In genomic region chr7:28821261-28821831, GRCm38 (mm10) we compare ENCODE assay signal across 7 mouse cellular contexts. TPM values are rescaled to one million over a fixed set of nuclear protein-coding genes. Genes with fewer than 3 reads are reported as not detected.
DNase-seq lines count a peak whose midpoint lies in the region; ATAC-seq and TF ChIP-seq lines count a peak whose summit lies in the region.

No protein-coding gene starts in this region.

- H3K27ac ChIP-seq in midbrain, embryonic 10.5 days (replicated peaks) = peak overlapping the region; percentile 75; the same call in 1 of the 2 replicates
- no peak overlapping the region for H3K27ac ChIP-seq in midbrain, postnatal 0 days (ENCODE audit: low read depth, low read length)
- peak overlapping the region; percentile 4 for H3K27ac ChIP-seq in embryonic facial prominence, embryonic 14.5 days (replicated peaks; ENCODE audit: low read depth, low read length)
- H3K27ac ChIP-seq in hindbrain, postnatal 0 days = peak overlapping the region; percentile 46; the same call in 1 of the 2 replicates
- peak overlapping the region; percentile 41; the same call in 1 of the 2 replicates for H3K27ac ChIP-seq in midbrain, embryonic 15.5 days

- no peak for ATAC-seq in midbrain, postnatal 0 days (ENCODE audit: low FRiP score)
- ATAC-seq in embryonic facial prominence, embryonic 14.5 days (ENCODE audit: low read depth) = no peak
- 0 out of 2 replicates have a peak, but pooled peaks have one; percentile 3 for ATAC-seq in hindbrain, postnatal 0 days
- ATAC-seq in midbrain, embryonic 15.5 days (replicated peaks) = no peak
- ATAC-seq in megakaryocyte progenitor cell, adult 5-6 weeks (replicated peaks; ENCODE audit: poor library complexity) = no peak

- H3K4me2 ChIP-seq in midbrain, postnatal 0 days (ENCODE audit: low read depth, low read length, poor library complexity, severe bottlenecking) = no peak overlapping the region
- H3K4me2 ChIP-seq in embryonic facial prominence, embryonic 14.5 days (ENCODE audit: low read depth, low read length) = no peak overlapping the region
- no peak overlapping the region for H3K4me2 ChIP-seq in hindbrain, postnatal 0 days (ENCODE audit: low read depth, low read length)
- no peak overlapping the region for H3K4me2 ChIP-seq in midbrain, embryonic 15.5 days

- no peak overlapping the region for H3K9ac ChIP-seq in midbrain, postnatal 0 days (replicated peaks; ENCODE audit: low read length, poor library complexity, severe bottlenecking)
- no peak overlapping the region for H3K9ac ChIP-seq in embryonic facial prominence, embryonic 14.5 days (ENCODE audit: low read depth, low read length)
- H3K9ac ChIP-seq in hindbrain, postnatal 0 days (replicated peaks; ENCODE audit: low read length) = no peak overlapping the region
- no peak overlapping the region for H3K9ac ChIP-seq in midbrain, embryonic 15.5 days

- no peak for DNase-seq in midbrain, embryonic 10.5 days (ENCODE audit: low spot score)
- no peak for DNase-seq in midbrain, postnatal 0 days (ENCODE audit: low spot score)
- DNase-seq in adrenal gland, postnatal 10 days = peak; percentile 79
- no peak for DNase-seq in embryonic facial prominence, embryonic 14.5 days (ENCODE audit: low spot score)
- DNase-seq in hindbrain, postnatal 0 days (ENCODE audit: low spot score) = peak; percentile 23

- WGBS in midbrain, embryonic 10.5 days = 82% methylated on average over 10 of the region's 10 CpGs
- WGBS in midbrain, postnatal 0 days = 62% methylated on average over 10 of the region's 10 CpGs
- WGBS in embryonic facial prominence, embryonic 14.5 days = 67% methylated on average over 10 of the region's 10 CpGs
- 41% methylated on average over 10 of the region's 10 CpGs for WGBS in hindbrain, postnatal 0 days
- 63% methylated on average over 10 of the region's 10 CpGs for WGBS in midbrain, embryonic 15.5 days

- no peaks in the 10 kb centered on the region for H3K9me3 ChIP-seq in midbrain, embryonic 10.5 days (replicated peaks)
- no peaks in the 10 kb centered on the region for H3K9me3 ChIP-seq in midbrain, postnatal 0 days (ENCODE audit: low read length)
- no peaks in the 10 kb centered on the region for H3K9me3 ChIP-seq in embryonic facial prominence, embryonic 14.5 days (ENCODE audit: control insufficient read depth, low read length)
- no peaks in the 10 kb centered on the region for H3K9me3 ChIP-seq in hindbrain, postnatal 0 days (ENCODE audit: low read length)
- no peaks in the 10 kb centered on the region for H3K9me3 ChIP-seq in midbrain, embryonic 15.5 days

- TF ChIP-seq CTCF in midbrain, postnatal 0 days (IDR thresholded peaks at IDR 0.05) = no peak
- no peak for TF ChIP-seq CTCF in hindbrain, postnatal 0 days (IDR thresholded peaks at IDR 0.05; ENCODE audit: low read depth)

- peaks cover 78% of the 10 kb centered on the region for H3K4me1 ChIP-seq in midbrain, embryonic 10.5 days
- peaks cover 6% of the 10 kb centered on the region; the same call in 1 of the 2 replicates for H3K4me1 ChIP-seq in midbrain, postnatal 0 days (ENCODE audit: insufficient read depth, low read length)
- H3K4me1 ChIP-seq in embryonic facial prominence, embryonic 14.5 days (ENCODE audit: control insufficient read depth, insufficient read depth, low read length) = 0 out of 2 replicates have a peak, but pooled peaks cover 3% of the 10 kb centered on the region
- H3K4me1 ChIP-seq in hindbrain, postnatal 0 days (ENCODE audit: insufficient read depth, low read length) = 0 out of 2 replicates have a peak, but pooled peaks cover 13% of the 10 kb centered on the region
- H3K4me1 ChIP-seq in midbrain, embryonic 15.5 days = peaks cover 45% of the 10 kb centered on the region

- no peak overlapping the region for H3K4me3 ChIP-seq in midbrain, embryonic 10.5 days
- no peak overlapping the region for H3K4me3 ChIP-seq in midbrain, postnatal 0 days (ENCODE audit: low read depth, low read length)
- no peak overlapping the region for H3K4me3 ChIP-seq in embryonic facial prominence, embryonic 14.5 days (ENCODE audit: low read depth, low read length)
- H3K4me3 ChIP-seq in hindbrain, postnatal 0 days (ENCODE audit: low read length) = no peak overlapping the region
- H3K4me3 ChIP-seq in midbrain, embryonic 15.5 days = no peak overlapping the region

- peaks cover 71% of the 10 kb centered on the region for H3K36me3 ChIP-seq in midbrain, embryonic 10.5 days
- H3K36me3 ChIP-seq in midbrain, postnatal 0 days (ENCODE audit: insufficient read depth, low read length) = peaks cover 48% of the 10 kb centered on the region
- peaks cover 72% of the 10 kb centered on the region for H3K36me3 ChIP-seq in embryonic facial prominence, embryonic 14.5 days (ENCODE audit: control insufficient read depth, insufficient read depth, low read length)
- H3K36me3 ChIP-seq in hindbrain, postnatal 0 days (ENCODE audit: insufficient read depth, low read length) = peaks cover 42% of the 10 kb centered on the region
- peaks cover 57% of the 10 kb centered on the region for H3K36me3 ChIP-seq in midbrain, embryonic 15.5 days (replicated peaks)

- H3K27me3 ChIP-seq in midbrain, embryonic 10.5 days (ENCODE audit: low read depth, poor library complexity, severe bottlenecking) = no peaks in the 10 kb centered on the region
- H3K27me3 ChIP-seq in midbrain, postnatal 0 days (ENCODE audit: insufficient read depth, low read length) = no peaks in the 10 kb centered on the region
- no peaks in the 10 kb centered on the region for H3K27me3 ChIP-seq in embryonic facial prominence, embryonic 14.5 days (replicated peaks; ENCODE audit: control insufficient read depth, insufficient read depth, low read length)
- no peaks in the 10 kb centered on the region for H3K27me3 ChIP-seq in hindbrain, postnatal 0 days (ENCODE audit: insufficient read depth, low read length)
- no peaks in the 10 kb centered on the region for H3K27me3 ChIP-seq in midbrain, embryonic 15.5 days (replicated peaks)

RNA-seq across cellular contexts. Expression of gene Ech1, which starts 3.7 kb away (rescaled TPM):
- 85.1 and 94.5 TPM in 2 replicates for polyA plus RNA-seq in midbrain, embryonic 10.5 days (2016; fragmentation: Nextera tagmentation; extraction: Ambion mirVana)
- total RNA-seq in midbrain, postnatal 0 days (2014; rRNA removed) = 89.3 and 104 TPM in 2 replicates
- 103 and 107 TPM in 2 replicates for polyA plus RNA-seq in midbrain, postnatal 0 days (2015; fragmentation: Nextera tagmentation; extraction: Ambion mirVana)
- 1,000 to 10,000 TPM; 1,178 to 1,235 TPM for total RNA-seq in adrenal gland, postnatal 10 days (2021)
- polyA plus RNA-seq in embryonic facial prominence, embryonic 14.5 days (2014; fragmentation: Nextera tagmentation; extraction: Ambion mirVana) = 183 and 202 TPM in 2 replicates
- 95.5 and 131 TPM in 2 replicates for total RNA-seq in hindbrain, postnatal 0 days (2014; rRNA removed)
- 122 and 127 TPM in 2 replicates for polyA plus RNA-seq in hindbrain, postnatal 0 days (2015; fragmentation: Nextera tagmentation; extraction: Ambion mirVana)
- polyA plus RNA-seq in midbrain, embryonic 15.5 days (2015; fragmentation: Nextera tagmentation; extraction: Ambion mirVana) = 92.7 and 94.7 TPM in 2 replicates
- total RNA-seq in megakaryocyte progenitor cell, adult 5-6 weeks (2015) = 139 and 180 TPM in 2 replicates
- total RNA-seq in megakaryocyte progenitor cell, adult 5-6 weeks (2017) = 93.3 and 110 TPM in 2 replicates

RNA-seq across cellular contexts. Expression of gene Lgals4, which starts 12.3 kb away (rescaled TPM):
- 3.1 and 3.7 TPM in 2 replicates for polyA plus RNA-seq in midbrain, embryonic 10.5 days (2016; fragmentation: Nextera tagmentation; extraction: Ambion mirVana)
- total RNA-seq in midbrain, postnatal 0 days (2014; rRNA removed) = 3.4 and 3.5 TPM in 2 replicates
- polyA plus RNA-seq in midbrain, postnatal 0 days (2015; fragmentation: Nextera tagmentation; extraction: Ambion mirVana) = 4.8 and 5.1 TPM in 2 replicates
- total RNA-seq in adrenal gland, postnatal 10 days (2021) = 10 to 100 TPM; 25.9 to 55.7 TPM
- polyA plus RNA-seq in embryonic facial prominence, embryonic 14.5 days (2014; fragmentation: Nextera tagmentation; extraction: Ambion mirVana) = 3.4 and 4.1 TPM in 2 replicates
- total RNA-seq in hindbrain, postnatal 0 days (2014; rRNA removed) = 0.47 and 8.4 TPM in 2 replicates
- 5.0 and 5.8 TPM in 2 replicates for polyA plus RNA-seq in hindbrain, postnatal 0 days (2015; fragmentation: Nextera tagmentation; extraction: Ambion mirVana)
- polyA plus RNA-seq in midbrain, embryonic 15.5 days (2015; fragmentation: Nextera tagmentation; extraction: Ambion mirVana) = 5.6 and 8.2 TPM in 2 replicates
- total RNA-seq in megakaryocyte progenitor cell, adult 5-6 weeks (2015) = 16.1 and 22.9 TPM in 2 replicates
- total RNA-seq in megakaryocyte progenitor cell, adult 5-6 weeks (2017) = 4.3 and 7.0 TPM in 2 replicates

RNA-seq across cellular contexts. Expression of gene Hnrnpl, which starts 13.0 kb away (rescaled TPM):
- 279 and 293 TPM in 2 replicates for polyA plus RNA-seq in midbrain, embryonic 10.5 days (2016; fragmentation: Nextera tagmentation; extraction: Ambion mirVana)
- total RNA-seq in midbrain, postnatal 0 days (2014; rRNA removed) = 253 and 265 TPM in 2 replicates
- 146 and 175 TPM in 2 replicates for polyA plus RNA-seq in midbrain, postnatal 0 days (2015; fragmentation: Nextera tagmentation; extraction: Ambion mirVana)
- 100 to 1,000 TPM; 459 to 528 TPM for total RNA-seq in adrenal gland, postnatal 10 days (2021)
- 180 and 182 TPM in 2 replicates for polyA plus RNA-seq in embryonic facial prominence, embryonic 14.5 days (2014; fragmentation: Nextera tagmentation; extraction: Ambion mirVana)
- 233 and 275 TPM in 2 replicates for total RNA-seq in hindbrain, postnatal 0 days (2014; rRNA removed)
- 179 and 191 TPM in 2 replicates for polyA plus RNA-seq in hindbrain, postnatal 0 days (2015; fragmentation: Nextera tagmentation; extraction: Ambion mirVana)
- polyA plus RNA-seq in midbrain, embryonic 15.5 days (2015; fragmentation: Nextera tagmentation; extraction: Ambion mirVana) = 175 and 176 TPM in 2 replicates
- total RNA-seq in megakaryocyte progenitor cell, adult 5-6 weeks (2015) = 419 and 433 TPM in 2 replicates
- total RNA-seq in megakaryocyte progenitor cell, adult 5-6 weeks (2017) = 342 and 343 TPM in 2 replicates

RNA-seq across cellular contexts. Expression of gene Rinl, which starts 32.6 kb away (rescaled TPM):
- polyA plus RNA-seq in midbrain, embryonic 10.5 days (2016; fragmentation: Nextera tagmentation; extraction: Ambion mirVana) = 3.5 and 4.0 TPM in 2 replicates
- 0.80 and 1.0 TPM in 2 replicates for total RNA-seq in midbrain, postnatal 0 days (2014; rRNA removed)
- 1.9 TPM in 2 replicates for polyA plus RNA-seq in midbrain, postnatal 0 days (2015; fragmentation: Nextera tagmentation; extraction: Ambion mirVana)
- total RNA-seq in adrenal gland, postnatal 10 days (2021) = 1 to 10 TPM; 3.7 to 4.9 TPM
- polyA plus RNA-seq in embryonic facial prominence, embryonic 14.5 days (2014; fragmentation: Nextera tagmentation; extraction: Ambion mirVana) = 2.7 and 3.0 TPM in 2 replicates
- 1.2 TPM in 2 replicates for total RNA-seq in hindbrain, postnatal 0 days (2014; rRNA removed)
- polyA plus RNA-seq in hindbrain, postnatal 0 days (2015; fragmentation: Nextera tagmentation; extraction: Ambion mirVana) = 1.4 and 2.0 TPM in 2 replicates
- 2.4 and 3.3 TPM in 2 replicates for polyA plus RNA-seq in midbrain, embryonic 15.5 days (2015; fragmentation: Nextera tagmentation; extraction: Ambion mirVana)
- total RNA-seq in megakaryocyte progenitor cell, adult 5-6 weeks (2015) = 47.6 and 48.3 TPM in 2 replicates
- total RNA-seq in megakaryocyte progenitor cell, adult 5-6 weeks (2017) = 53.9 and 56.3 TPM in 2 replicates

RNA-seq across cellular contexts. Expression of gene Lgals7, which starts 42.3 kb away (rescaled TPM):
- polyA plus RNA-seq in midbrain, embryonic 10.5 days (2016; fragmentation: Nextera tagmentation; extraction: Ambion mirVana) = 0.62 and 0.85 TPM in 2 replicates
- 0.38 and 12.5 TPM in 2 replicates for total RNA-seq in midbrain, postnatal 0 days (2014; rRNA removed)
- 3.8 and 4.8 TPM in 2 replicates for polyA plus RNA-seq in midbrain, postnatal 0 days (2015; fragmentation: Nextera tagmentation; extraction: Ambion mirVana)
- 1 to 10 TPM; 1.2 to 2.1 TPM for total RNA-seq in adrenal gland, postnatal 10 days (2021)
- 27.3 and 53.0 TPM in 2 replicates for polyA plus RNA-seq in embryonic facial prominence, embryonic 14.5 days (2014; fragmentation: Nextera tagmentation; extraction: Ambion mirVana)
- total RNA-seq in hindbrain, postnatal 0 days (2014; rRNA removed) = 1.1 TPM in 1 of 2 replicates, not detected in the other
- 3.7 and 5.0 TPM in 2 replicates for polyA plus RNA-seq in hindbrain, postnatal 0 days (2015; fragmentation: Nextera tagmentation; extraction: Ambion mirVana)
- 7.8 and 9.2 TPM in 2 replicates for polyA plus RNA-seq in midbrain, embryonic 15.5 days (2015; fragmentation: Nextera tagmentation; extraction: Ambion mirVana)
- 0.52 TPM in 1 of 2 replicates, not detected in the other for total RNA-seq in megakaryocyte progenitor cell, adult 5-6 weeks (2015)
- not detected in 2 replicates for total RNA-seq in megakaryocyte progenitor cell, adult 5-6 weeks (2017)

Comparison
In these comparisons a context has a peak if more than half of its experiments do, and no peak if none do; other contexts are left out.
1. DNase-seq: peak in adrenal gland, postnatal 10 days (single experiment) and hindbrain, postnatal 0 days (single experiment); none in midbrain, embryonic 10.5 days (single experiment), midbrain, postnatal 0 days (single experiment) and embryonic facial prominence, embryonic 14.5 days (single experiment).